Mouse (Mus musculus): ENCODE measurements around the gene Efhd1. TPM values are rescaled to one million over a fixed set of nuclear protein-coding genes. Genes with fewer than 3 reads are reported as not detected.

Efhd1 gene
- polyA plus RNA-seq, 1 experiment from 2014 or later = 1.7 TPM

GRCm38 (mm10) chr1:87331774-87332173, 67.6 kb downstream of the Efhd1 start:
- Histone ChIP-seq H3K9ac (no peak overlapping the region), H3K4me2 (replicated peaks) (no peak overlapping the region), H3K27ac (no peak overlapping the region), H3K4me3 (replicated peaks; ENCODE audit: low read length) (no peak overlapping the region), H3K9me3 (ENCODE audit: control insufficient read depth, low read length) (no peaks in the 10 kb centered on the region), H3K36me3 (replicated peaks; ENCODE audit: control insufficient read depth, insufficient read depth) (peaks cover 25% of the 10 kb centered on the region), H3K27me3 (ENCODE audit: control insufficient read depth, insufficient read depth, low read length) (no peaks in the 10 kb centered on the region), H3K4me1 (replicated peaks; ENCODE audit: control insufficient read depth, insufficient read depth, low read length) (peaks cover 10% of the 10 kb centered on the region)
- WGBS = 96% methylated on average over 4 of the region's 4 CpGs
- ATAC-seq (ENCODE audit: low FRiP score) (no peak), DNase-seq (ENCODE audit: low spot score) (no peak)

- no peak overlapping the region for H3K4me2 ChIP-seq (replicated peaks)
- ATAC-seq (ENCODE audit: low FRiP score) = no peak
- peaks cover 14% of the 10 kb centered on the region for H3K36me3 ChIP-seq (replicated peaks; ENCODE audit: control insufficient read depth, insufficient read depth)
- H3K4me1 ChIP-seq (replicated peaks; ENCODE audit: control insufficient read depth, insufficient read depth, low read length) = no peaks in the 10 kb centered on the region
- H3K4me3 ChIP-seq (replicated peaks; ENCODE audit: low read length) = no peak overlapping the region
- 91% methylated on average over 2 of the region's 2 CpGs for WGBS
- H3K27ac ChIP-seq = no peak overlapping the region
- no peak for DNase-seq (ENCODE audit: low spot score)
- H3K9ac ChIP-seq = no peak overlapping the region
- no peaks in the 10 kb centered on the region for H3K27me3 ChIP-seq (ENCODE audit: control insufficient read depth, insufficient read depth, low read length)
- H3K9me3 ChIP-seq (ENCODE audit: control insufficient read depth, low read length) = no peaks in the 10 kb centered on the region
Observed at GRCm38 (mm10) chr1:87350576-87350975, 86.4 kb downstream of the Efhd1 start.

DNA sequence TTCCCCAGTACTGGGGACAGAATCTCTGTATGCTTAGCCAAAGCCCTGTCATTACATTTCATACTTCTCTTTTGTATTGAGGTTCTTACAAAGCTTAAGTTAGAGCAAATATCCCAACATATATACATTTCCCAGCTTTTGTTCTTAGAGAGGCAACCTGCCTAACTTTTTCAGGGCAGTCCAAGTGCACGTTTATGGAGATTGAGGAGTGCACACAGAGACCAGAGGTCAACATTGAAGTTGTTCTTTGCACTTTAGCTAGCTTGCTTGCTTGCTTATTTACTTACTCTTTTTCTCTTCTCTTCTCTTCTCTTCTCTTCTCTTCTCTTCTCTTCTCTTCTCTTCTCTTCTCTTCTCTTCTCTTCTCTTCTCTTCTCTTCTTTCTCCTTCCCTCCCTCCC, 96.1 kb downstream of the Efhd1 start:
- no peak overlapping the region for H3K27ac ChIP-seq
- H3K9me3 ChIP-seq (ENCODE audit: control insufficient read depth, low read length) = no peaks in the 10 kb centered on the region
- no peaks in the 10 kb centered on the region for H3K27me3 ChIP-seq (ENCODE audit: control insufficient read depth, insufficient read depth, low read length)
- peaks cover 21% of the 10 kb centered on the region for H3K36me3 ChIP-seq (replicated peaks; ENCODE audit: control insufficient read depth, insufficient read depth)
- no peak for ATAC-seq (ENCODE audit: low FRiP score)
- WGBS = 71% methylated on average over 1 of the region's 1 CpGs
- no peak overlapping the region for H3K4me3 ChIP-seq (replicated peaks; ENCODE audit: low read length)
- H3K9ac ChIP-seq = no peak overlapping the region
- no peak for DNase-seq (ENCODE audit: low spot score)
- H3K4me1 ChIP-seq (replicated peaks; ENCODE audit: control insufficient read depth, insufficient read depth, low read length) = no peaks in the 10 kb centered on the region
- no peak overlapping the region for H3K4me2 ChIP-seq (replicated peaks)

Other genes starting within 250 kb of the Efhd1 start
- not detected in 2 replicates for gene Alppl2, start 174.4 kb upstream of the Efhd1 start, polyA plus RNA-seq (2014; fragmentation: Nextera tagmentation; extraction: Ambion mirVana)
- gene Alpi, start 162.8 kb upstream of the Efhd1 start, polyA plus RNA-seq (2014; fragmentation: Nextera tagmentation; extraction: Ambion mirVana) = not detected in 2 replicates
- gene Akp3, start 139.4 kb upstream of the Efhd1 start, polyA plus RNA-seq (2014; fragmentation: Nextera tagmentation; extraction: Ambion mirVana) = not detected in 2 replicates
- 41.7 and 44.0 TPM in 2 replicates for gene Ecel1, start 107.8 kb upstream of the Efhd1 start, polyA plus RNA-seq (2014; fragmentation: Nextera tagmentation; extraction: Ambion mirVana)
- gene Prss56, start 81.0 kb upstream of the Efhd1 start, polyA plus RNA-seq (2014; fragmentation: Nextera tagmentation; extraction: Ambion mirVana) = 4.0 and 5.1 TPM in 2 replicates
- gene Chrnd, start 73.8 kb upstream of the Efhd1 start, polyA plus RNA-seq (2014; fragmentation: Nextera tagmentation; extraction: Ambion mirVana) = not detected in 2 replicates
- not detected in 2 replicates for gene Chrng, start 59.7 kb upstream of the Efhd1 start, polyA plus RNA-seq (2014; fragmentation: Nextera tagmentation; extraction: Ambion mirVana)
- gene Eif4e2, start 50.4 kb upstream of the Efhd1 start, polyA plus RNA-seq (2014; fragmentation: Nextera tagmentation; extraction: Ambion mirVana) = 66.8 and 74.7 TPM in 2 replicates
- gene Gigyf2, start 62.6 kb downstream of the Efhd1 start, polyA plus RNA-seq (2014; fragmentation: Nextera tagmentation; extraction: Ambion mirVana) = 59.3 and 69.2 TPM in 2 replicates
- 16.4 and 29.6 TPM in 2 replicates for gene Kcnj13, start 130.4 kb downstream of the Efhd1 start, polyA plus RNA-seq (2014; fragmentation: Nextera tagmentation; extraction: Ambion mirVana)
- 0.78 and 1.0 TPM in 2 replicates for gene Snorc, start 205.9 kb downstream of the Efhd1 start, polyA plus RNA-seq (2014; fragmentation: Nextera tagmentation; extraction: Ambion mirVana)
- 0.40 and 0.86 TPM in 2 replicates for gene Neu2, start 245.5 kb downstream of the Efhd1 start, polyA plus RNA-seq (2014; fragmentation: Nextera tagmentation; extraction: Ambion mirVana)